Mouse (Mus musculus): Measurements from ENCODE around the gene Phf14.
"Not testable (repeated sequence)": the region's sequence is repeated elsewhere in the genome, so short reads cannot be mapped to it uniquely, and the experiment has no call there.

Phf14 gene

GRCm38 (mm10) chr6:12097125-12097524 lies 189.5 kb downstream of the Phf14 start:
- no peak for DNase-seq

DNA sequence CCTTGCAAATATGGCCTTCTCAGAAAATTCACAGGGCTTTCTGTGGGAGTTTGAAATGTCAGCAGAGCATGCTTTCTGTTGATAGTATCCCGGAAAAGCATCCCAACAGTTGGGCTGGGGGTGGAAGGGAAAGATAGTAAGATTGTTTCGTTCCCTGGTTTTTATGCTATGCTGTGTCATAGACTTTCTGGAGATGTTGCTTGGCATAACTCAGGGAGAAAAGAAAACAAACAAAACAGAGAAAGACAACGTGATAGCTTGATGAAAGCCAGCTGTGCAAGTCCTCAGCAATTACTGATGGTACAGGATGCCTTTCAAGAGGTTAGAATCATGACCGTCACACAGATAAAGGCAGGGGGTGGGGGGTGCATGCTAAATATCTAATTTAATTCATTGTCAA lies 197.5 kb downstream of the Phf14 start:
- no peak for DNase-seq

DNA sequence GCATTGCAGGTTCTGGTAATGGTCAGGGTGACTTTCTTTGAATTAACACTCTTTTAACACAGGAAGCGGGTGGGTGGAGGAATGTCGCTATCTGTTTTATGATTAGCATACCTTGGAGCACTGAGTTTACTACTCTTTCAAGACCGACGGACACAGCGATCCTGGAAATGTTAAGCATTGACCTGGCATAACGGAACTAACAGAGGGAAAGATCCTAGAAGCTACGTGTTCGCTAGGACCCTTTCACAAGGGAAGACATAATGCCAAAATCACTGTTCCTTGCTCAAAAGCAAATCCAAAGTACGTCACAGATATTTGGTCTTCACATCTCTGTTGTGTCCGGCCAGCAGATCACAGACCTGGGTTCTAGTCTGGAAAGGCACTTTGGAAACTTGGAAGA lies 199.7 kb downstream of the Phf14 start:
- no peak for DNase-seq

DNA sequence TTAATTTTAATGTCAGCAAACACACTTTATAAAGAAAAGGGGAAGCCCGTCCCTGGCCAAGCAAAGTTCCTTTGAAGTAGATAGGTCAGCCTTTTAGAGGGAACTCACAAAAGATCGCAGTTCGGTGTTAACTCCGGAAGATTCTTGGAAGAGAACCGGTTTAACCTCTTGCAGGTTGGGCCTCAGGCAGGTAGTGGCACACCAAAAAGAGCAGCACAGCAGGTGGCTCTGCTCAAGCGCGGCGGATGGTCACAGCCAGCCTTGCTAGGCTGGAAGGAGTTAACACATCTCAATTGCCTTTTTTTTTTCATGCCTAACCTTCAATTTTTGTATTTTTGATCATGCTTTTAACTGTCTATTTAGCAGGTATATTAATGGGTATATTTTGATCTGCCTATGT lies 200.2 kb downstream of the Phf14 start:
- no peak for DNase-seq

GRCm38 (mm10) chr6:12116926-12117818 lies 209.6 kb downstream of the Phf14 start:
- DNase-seq = no peak

GRCm38 (mm10) chr6:12117819-12118570 lies 210.4 kb downstream of the Phf14 start:
- no peak for DNase-seq

- DNase-seq = no peak
Observed at GRCm38 (mm10) chr6:12122759-12123158, 215.2 kb downstream of the Phf14 start.

DNA sequence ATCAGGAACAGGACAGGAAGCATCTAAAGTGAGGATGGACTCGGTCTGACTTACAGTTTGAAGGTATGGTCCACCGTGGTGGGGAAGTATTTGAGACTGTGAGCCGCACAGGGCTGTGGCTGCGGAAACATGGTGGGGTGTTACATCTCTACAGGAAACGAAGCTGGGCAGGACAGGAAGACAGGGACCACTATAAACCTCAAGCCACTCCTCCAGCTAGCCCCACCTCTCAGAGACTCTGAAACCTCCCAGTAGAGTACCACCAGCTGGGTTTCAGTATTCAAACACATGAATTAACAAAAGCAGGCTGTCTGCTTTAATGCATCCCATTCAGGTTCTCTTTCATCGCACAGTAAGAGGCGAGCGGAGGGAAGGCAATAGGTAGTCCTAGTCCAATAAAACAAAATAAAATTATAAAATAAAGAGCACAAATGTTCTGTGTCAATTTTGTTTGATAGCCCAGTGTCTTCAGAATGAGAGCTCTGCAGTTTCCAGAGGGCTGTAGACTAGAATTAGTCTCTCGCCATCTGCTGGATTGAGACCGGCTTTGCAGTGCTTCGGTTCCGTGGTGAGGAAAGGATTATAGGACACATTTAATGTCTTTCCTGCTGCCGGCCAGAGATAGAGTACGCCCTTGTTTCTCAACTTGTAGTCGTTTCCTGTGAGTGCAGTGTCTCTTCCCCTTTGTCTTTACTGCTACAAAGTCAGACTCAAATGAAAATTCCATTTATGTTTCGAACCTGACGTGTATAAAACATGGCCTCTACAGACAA lies 217.6 kb downstream of the Phf14 start:
- no peak for DNase-seq

DNA sequence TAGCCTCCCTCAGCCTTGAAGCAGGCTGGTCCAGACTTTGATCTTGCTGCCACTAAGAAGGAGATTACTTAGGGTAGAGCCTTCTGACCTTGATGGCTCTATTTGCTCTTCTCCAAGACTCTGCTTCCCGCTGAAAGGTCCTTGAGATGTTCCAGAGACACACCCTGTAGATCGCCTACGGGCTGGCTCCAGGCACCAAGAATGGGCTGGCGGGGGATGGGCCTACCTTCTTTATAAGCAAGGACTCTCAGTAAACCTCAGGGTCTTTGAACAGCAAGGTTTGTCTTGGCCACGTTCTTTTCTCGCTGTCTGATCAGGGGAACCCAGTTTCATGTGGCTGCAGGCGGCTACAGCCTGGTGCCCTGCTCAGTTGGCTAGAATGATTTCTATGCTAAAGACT lies 219.0 kb downstream of the Phf14 start:
- not testable (repeated sequence) for DNase-seq

- no peak for DNase-seq
Observed at GRCm38 (mm10) chr6:12127287-12127686, 219.7 kb downstream of the Phf14 start.
